Mouse (Mus musculus) erythroblast, embryonic 14.5 days (primary cell): ENCODE data around the gene Samd7.

Source experiments
- GATA1 ChIP-seq: IDR thresholded peaks from 2 replicates; pipeline ENCODE4 v1.6.1; 2012; ENCODE audit warnings: low read length, inconsistent platforms, mixed read lengths
- TAL1 ChIP-seq: IDR thresholded peaks from 3 replicates; pipeline ENCODE4 v1.6.1; 2012; ENCODE audit warnings: low read length, inconsistent platforms, mixed read lengths

DNA sequence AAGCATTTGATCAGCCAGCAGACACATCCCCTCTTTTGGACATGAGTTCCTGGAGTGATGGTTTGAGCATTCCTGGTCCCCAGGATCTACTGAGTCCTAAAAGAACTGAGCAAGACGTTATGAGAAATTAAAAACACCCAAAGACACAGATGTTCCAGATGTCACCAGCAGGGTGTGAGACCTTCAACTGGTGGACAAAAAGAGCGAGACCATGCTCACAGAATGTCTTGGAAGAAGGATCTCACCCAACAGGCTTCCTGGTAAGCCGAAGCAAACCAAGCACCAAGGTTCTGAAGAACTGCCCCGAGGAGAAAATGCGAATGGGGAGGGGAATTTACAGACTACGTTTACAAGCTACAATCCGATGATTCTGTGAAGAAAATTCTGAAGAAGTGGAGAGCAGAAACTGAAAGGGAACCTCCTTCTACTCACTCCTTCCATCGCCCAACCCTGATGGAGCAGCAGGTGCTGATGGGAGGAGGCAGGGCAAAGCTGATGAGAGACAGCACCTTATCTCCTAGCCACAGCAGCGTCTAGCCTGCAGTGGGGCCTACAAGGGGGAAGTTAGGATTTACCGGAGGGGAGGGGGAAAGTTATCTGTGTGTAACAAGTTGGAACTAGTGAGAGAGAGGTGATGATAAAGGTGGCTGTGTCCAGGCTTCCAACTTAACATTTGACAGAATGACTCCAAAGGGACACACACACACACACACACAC is 19.4 kb downstream of the Samd7 start:
- TF ChIP-seq TAL1 (peak; percentile 97), GATA1 (peak; percentile 97)
